Mouse (Mus musculus) liver, embryonic 14.5 days (tissue): ENCODE measurements around the gene Gm21983.

Source experiments
- CTCF ChIP-seq: IDR thresholded peaks from 2 replicates; pipeline ENCODE4 v1.5.1; 2016; ENCODE audit warnings: antibody characterized with exemption, low read depth, control low read depth
- EP300 ChIP-seq: IDR thresholded peaks from 2 replicates; pipeline ENCODE4 v1.6.1; 2016; ENCODE audit warnings: antibody characterized with exemption, low read depth

DNA sequence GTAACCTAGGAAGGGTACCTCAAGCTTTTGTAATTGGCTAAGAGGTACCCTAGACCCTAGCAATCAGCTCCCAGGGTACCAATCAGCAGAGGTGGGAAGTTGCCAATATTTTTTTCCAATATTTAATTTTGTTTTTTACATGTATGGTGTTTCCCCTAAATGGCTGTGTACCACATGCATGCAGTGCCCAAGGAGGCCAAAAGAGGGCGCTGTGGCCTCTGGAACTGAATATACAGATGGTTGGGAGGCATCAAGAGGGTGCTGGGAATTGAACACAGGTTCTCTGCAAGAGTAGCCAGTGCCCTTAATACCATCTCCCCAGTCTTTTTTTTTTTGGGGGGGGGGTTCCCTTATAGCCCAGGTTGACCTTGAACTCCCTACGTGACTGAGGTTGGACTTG is 49.5 kb downstream of the Gm21983 start:
- no peak for TF ChIP-seq EP300
- TF ChIP-seq CTCF: peak; percentile 44
